Mouse (Mus musculus): ENCODE measurements at regions not wholly inside any gene's neighbourhood (a gene's known extent, or its start where the extent isn't known, plus 50 kb on each side); places are given as distances from the start of the nearest gene placed in this dataset.
A peak's percentile ranks its signal among the peaks of the same experiment; 100 is the strongest.
"Not testable (repeated sequence)": the region's sequence is repeated elsewhere in the genome, so short reads cannot be mapped to it uniquely, and the experiment has no call there.

DNA sequence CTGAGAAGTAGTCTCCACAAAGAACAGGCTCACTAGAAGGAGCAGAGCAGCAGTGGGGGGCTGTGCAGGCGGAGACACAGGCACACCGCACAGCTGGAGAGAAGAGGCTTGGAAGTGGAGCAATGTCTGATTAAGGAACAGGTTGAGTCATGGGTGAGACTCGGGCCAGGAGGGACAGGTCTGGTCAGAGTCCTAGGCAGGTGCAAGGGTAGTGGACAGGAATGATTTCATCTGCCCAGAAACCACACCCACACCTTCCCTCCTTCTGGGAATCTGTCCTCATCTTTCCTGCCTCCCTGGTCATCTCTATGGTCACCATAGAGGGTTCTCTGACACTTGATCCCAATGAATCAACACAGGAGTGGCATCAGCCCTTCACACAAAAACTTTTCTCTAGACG is 983.8 kb downstream of the 4930447A16Rik start:
- peak in 1 of 2 experiments; percentile 59 for DNase-seq (ENCODE audit: low spot score in 2 of 2)

- no peak for DNase-seq (ENCODE audit: low spot score in 2 of 2)
Observed at GRCm38 (mm10) chr15:38410462-38410861, 985.1 kb downstream of the 4930447A16Rik start.

DNA sequence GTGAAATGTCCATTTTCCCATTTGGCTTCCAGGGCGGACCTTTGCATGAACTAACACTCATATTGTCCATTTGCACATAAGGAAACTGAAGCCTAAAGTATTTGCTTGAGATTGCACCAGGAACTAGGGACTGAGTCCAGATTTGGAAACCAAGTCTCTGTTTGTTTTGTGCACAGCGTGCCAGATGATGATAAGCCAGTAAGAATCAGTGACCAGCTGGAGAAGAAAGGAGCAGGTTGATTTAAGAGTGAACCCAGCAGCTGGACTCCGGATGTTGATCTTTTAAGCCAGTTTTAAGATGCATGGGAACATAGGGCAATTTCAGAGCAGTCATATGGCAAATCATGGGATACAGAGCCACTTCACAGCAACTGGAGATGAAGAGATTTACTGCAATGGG is 987.1 kb downstream of the 4930447A16Rik start:
- DNase-seq (ENCODE audit: low spot score in 2 of 2), result no peak

DNA sequence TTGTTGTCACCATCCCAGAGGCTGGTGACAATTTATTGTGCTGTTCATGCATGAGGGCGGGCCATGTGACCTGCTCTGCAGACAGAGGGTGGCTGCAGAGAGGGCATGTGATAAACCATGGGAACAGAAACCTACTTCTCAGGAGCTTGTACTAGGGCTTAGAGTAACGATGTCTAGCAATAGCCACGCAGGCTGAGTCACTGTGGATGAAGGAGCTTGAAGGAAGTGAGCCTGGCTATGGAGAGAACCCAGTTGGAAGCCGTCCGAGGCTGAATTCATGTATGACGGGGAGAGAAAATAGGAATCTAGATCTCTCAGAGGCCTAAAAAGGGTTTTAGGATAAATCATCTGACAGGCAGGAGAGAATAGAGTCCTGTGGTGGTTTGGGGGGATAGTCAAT is 988.0 kb downstream of the 4930447A16Rik start:
- DNase-seq (ENCODE audit: low spot score in 2 of 2), result no peak

GRCm38 (mm10) chr15:38414318-38415090 is 989.1 kb downstream of the 4930447A16Rik start:
- no peak for DNase-seq (ENCODE audit: low spot score in 2 of 2)

- DNase-seq (ENCODE audit: low spot score in 2 of 2), result no peak
Observed at GRCm38 (mm10) chr15:38415091-38415486, 989.7 kb downstream of the 4930447A16Rik start.

DNA sequence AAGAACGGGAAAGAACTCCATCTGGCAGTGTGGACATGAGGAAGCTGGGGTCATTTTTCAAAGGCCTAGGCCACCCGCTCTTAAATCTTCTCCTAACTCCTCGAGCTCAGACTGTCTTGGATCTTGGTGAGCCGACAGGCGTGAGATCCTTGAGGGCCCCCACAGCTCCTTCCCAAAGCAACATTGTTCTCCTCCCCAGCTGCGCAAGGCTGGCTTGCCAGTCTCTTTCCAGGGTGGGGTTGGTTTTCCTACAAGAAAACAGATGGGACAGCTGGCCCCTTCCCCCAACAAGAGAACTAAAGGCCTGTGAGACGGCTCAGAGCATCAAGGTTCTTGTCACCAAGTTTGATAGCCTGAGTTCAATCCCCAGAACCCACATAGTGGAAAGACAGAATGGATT is 994.3 kb downstream of the 4930447A16Rik start:
- no peak for DNase-seq (ENCODE audit: low spot score in 2 of 2)

- no peak for DNase-seq (ENCODE audit: low spot score in 2 of 2)
Observed at GRCm38 (mm10) chr15:38420784-38421183, 995.4 kb downstream of the 4930447A16Rik start.

DNA sequence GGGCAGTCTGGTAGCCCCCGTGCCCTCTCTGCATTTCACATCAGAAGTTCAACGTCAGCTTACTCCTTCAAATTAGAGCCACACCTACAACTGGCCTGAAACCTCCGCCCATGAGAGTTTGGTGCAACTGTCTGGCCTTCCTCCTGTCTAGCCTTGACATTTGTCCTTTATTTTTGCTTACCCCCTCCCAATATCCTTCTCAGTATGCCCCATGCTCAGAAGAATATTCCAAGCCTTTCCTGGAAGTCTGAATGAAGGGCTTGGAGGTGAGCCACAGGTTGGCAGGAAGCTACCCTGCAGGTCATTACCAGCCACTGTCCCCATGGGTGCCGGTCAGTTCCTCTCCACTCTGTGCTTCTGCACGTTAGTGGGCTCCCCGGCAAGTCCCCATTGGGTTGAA is 997.4 kb downstream of the 4930447A16Rik start:
- no peak for DNase-seq (ENCODE audit: low spot score in 2 of 2)

DNA sequence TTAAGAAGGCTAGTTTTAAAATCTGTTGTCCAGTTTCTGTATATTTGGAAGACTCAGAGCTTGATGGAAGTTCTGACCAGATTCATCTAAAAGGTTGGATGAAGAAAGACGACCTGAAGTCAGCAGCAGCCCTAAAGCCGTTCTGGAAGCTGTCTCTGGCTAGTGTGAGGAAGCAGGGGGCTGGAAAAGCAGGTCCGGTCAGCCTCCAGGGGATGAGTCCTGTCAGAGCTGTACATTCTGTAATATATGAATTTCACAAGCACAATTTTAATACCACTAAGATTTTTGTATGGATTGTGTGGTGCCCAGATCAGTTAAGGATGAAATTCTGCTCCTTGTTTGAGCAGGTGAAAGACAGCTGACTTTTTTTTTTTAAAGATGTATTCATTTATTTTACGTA is 1000.2 kb downstream of the 4930447A16Rik start:
- DNase-seq (ENCODE audit: low spot score in 2 of 2), result no peak

DNA sequence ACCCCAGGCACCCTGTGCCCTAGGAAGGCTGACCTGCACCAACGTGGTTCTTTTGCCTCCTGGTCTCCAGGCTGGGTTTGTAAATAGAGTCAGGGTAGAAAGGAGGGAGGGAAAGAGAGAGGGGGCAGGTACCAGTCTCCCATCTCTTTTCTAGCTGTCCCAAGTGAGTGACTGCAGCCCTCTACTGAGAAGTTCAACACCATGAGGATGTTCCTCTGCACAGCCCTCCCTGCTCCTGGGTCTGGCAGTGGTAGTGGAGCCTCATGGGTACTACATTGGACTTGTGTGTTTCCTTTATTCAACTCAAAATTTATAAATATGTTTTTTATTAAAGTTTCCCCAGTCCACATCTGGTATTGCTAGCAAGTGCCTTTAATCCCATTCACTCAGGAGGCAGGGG is 1002.6 kb downstream of the 4930447A16Rik start:
- no peak for DNase-seq (ENCODE audit: low spot score in 2 of 2)

- peak; percentile 69 to 87 for DNase-seq (ENCODE audit: low spot score in 2 of 2)
Observed at GRCm38 (mm10) chr15:38431668-38432067, 1006.3 kb downstream of the 4930447A16Rik start.

DNA sequence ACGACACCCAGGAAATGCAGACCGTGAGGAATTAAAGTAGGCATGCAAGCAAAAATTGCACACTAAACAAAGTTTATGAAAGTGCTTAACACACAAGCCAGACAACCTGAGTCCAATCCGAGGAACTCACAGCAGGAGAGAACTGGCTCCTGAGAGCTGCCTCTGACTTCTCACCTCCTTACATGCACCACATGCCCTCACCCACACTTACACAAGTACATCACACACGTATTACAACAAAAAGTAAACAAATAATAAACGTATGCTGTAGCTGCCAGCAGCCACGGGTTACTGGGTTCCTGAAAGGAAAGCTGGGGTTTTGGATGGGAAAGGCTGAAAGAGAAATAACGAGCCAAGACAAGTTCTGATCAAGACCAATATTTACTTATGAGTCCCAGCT is 1008.0 kb downstream of the 4930447A16Rik start:
- DNase-seq (ENCODE audit: low spot score in 2 of 2), result peak in 1 of 2 experiments; percentile 39

- not testable (repeated sequence) for DNase-seq (ENCODE audit: low spot score in 2 of 2)
Observed at GRCm38 (mm10) chr15:38434239-38434638, 1008.9 kb downstream of the 4930447A16Rik start.

Measured in urinary bladder, adult 18-20 months (tissue).